Mouse (Mus musculus) midbrain, embryonic 16.5 days (tissue): ENCODE measurements around the gene Wnt1. TPM values are rescaled to one million over a fixed set of nuclear protein-coding genes. Genes with fewer than 3 reads are reported as not detected.

Source experiments
- ATAC-seq: fragments of 200-750 bp; cut with Nextera tagmentation; 2 replicates; pipeline ENCODE4 v1.8.0; 2017; ENCODE audit warnings: moderate TSS enrichment
- H3K27ac ChIP-seq: fragments of 300-500 bp; sonication (generic); 2 replicates; pipeline ENCODE4 v1.5.1; 2014; ENCODE audit warnings: mild to moderate bottlenecking, low read length, mixed read lengths
- H3K27me3 ChIP-seq: fragments of 300-500 bp; sonication (generic); 2 replicates; pipeline ENCODE4 v1.6.1; 2014; ENCODE audit warnings: low read depth, low read length, mixed read lengths; ENCODE audit not compliant: control insufficient read depth, insufficient read depth
- H3K36me3 ChIP-seq: fragments of 300-500 bp; sonication (generic); 2 replicates; pipeline ENCODE4 v1.6.1; 2014; ENCODE audit warnings: mild to moderate bottlenecking, low read length, moderate library complexity, mixed read lengths; ENCODE audit not compliant: control insufficient read depth, insufficient read depth
- H3K4me1 ChIP-seq: fragments of 300-500 bp; sonication (generic); 2 replicates; pipeline ENCODE4 v1.6.1; 2014; ENCODE audit warnings: mild to moderate bottlenecking, low read length, mixed read lengths; ENCODE audit not compliant: control insufficient read depth, insufficient read depth
- H3K4me2 ChIP-seq: fragments of 300-500 bp; sonication (generic); 2 replicates; pipeline ENCODE4 v1.6.1; 2014; ENCODE audit warnings: mild to moderate bottlenecking, low read length, mixed read lengths
- H3K4me3 ChIP-seq: fragments of 300-500 bp; sonication (generic); 2 replicates; pipeline ENCODE4 v1.5.1; 2014; ENCODE audit warnings: low read depth, mild to moderate bottlenecking, low read length, moderate library complexity, mixed read lengths
- H3K9ac ChIP-seq: fragments of 300-500 bp; sonication (generic); 2 replicates; pipeline ENCODE4 v1.6.1; 2014; ENCODE audit warnings: low read depth, low read length, mixed read lengths
- H3K9me3 ChIP-seq: fragments of 300-500 bp; sonication (generic); replicated peaks from 2 replicates; pipeline ENCODE4 v1.6.1; 2014; ENCODE audit warnings: mild to moderate bottlenecking, low read length, mixed read lengths; ENCODE audit not compliant: control insufficient read depth, poor library complexity, severe bottlenecking
- WGBS: fragments of 180-500 bp; shearing (Covaris S2); extraction: QIAGEN DNeasy Blood & Tissue Kit; methylation state at CpG from one replicate; pipeline ENCODE4 v1.1.7; 2014; 5-methylcytosine and 5-hydroxymethylcytosine counted together
- polyA plus RNA-seq: library from polyadenylated mRNA; unstranded; fragments of >200 nt; fragmentation: Nextera tagmentation; extraction: Ambion mirVana; gene quantifications from 2 replicates; pipeline ENCODE4 v1.2.1, GENCODE M21; 2015

Gene Wnt1
- polyA plus RNA-seq, 1 experiment from 2014 or later: 1.3 TPM

GRCm38 (mm10) chr15:98775533-98775932, 14.1 kb upstream of the Wnt1 start:
- H3K4me1 ChIP-seq: peaks cover 12% of the 10 kb centered on the region; the same call in 1 of the 2 replicates
- H3K27me3 ChIP-seq: peaks cover 86% of the 10 kb centered on the region
- H3K36me3 ChIP-seq: no peaks in the 10 kb centered on the region
- H3K9me3 ChIP-seq: no peaks in the 10 kb centered on the region; the same call in 1 of the 2 replicates
- no peak overlapping the region for H3K4me2 ChIP-seq
- no peak overlapping the region for H3K9ac ChIP-seq
- no peak for ATAC-seq
- no peak overlapping the region for H3K27ac ChIP-seq
- H3K4me3 ChIP-seq: no peak overlapping the region
- 4% methylated on average over 5 of the region's 5 CpGs for WGBS

- peaks cover 89% of the 10 kb centered on the region for H3K27me3 ChIP-seq
- H3K36me3 ChIP-seq: no peaks in the 10 kb centered on the region
- under 1% methylated on average over 61 of the region's 62 CpGs for WGBS
- peak overlapping the region; percentile 25 for H3K4me3 ChIP-seq
- H3K4me2 ChIP-seq: peak overlapping the region; percentile 41
- no peak overlapping the region for H3K27ac ChIP-seq
- ATAC-seq: 0 out of 2 replicates have a peak, but pooled peaks have one; percentile 47
- H3K4me1 ChIP-seq: peaks cover 12% of the 10 kb centered on the region; the same call in 1 of the 2 replicates
- H3K9me3 ChIP-seq: no peaks in the 10 kb centered on the region; the same call in 1 of the 2 replicates
- H3K9ac ChIP-seq: peak overlapping the region; percentile 54
Observed at GRCm38 (mm10) chr15:98776280-98777004, 13.2 kb upstream of the Wnt1 start.

DNA sequence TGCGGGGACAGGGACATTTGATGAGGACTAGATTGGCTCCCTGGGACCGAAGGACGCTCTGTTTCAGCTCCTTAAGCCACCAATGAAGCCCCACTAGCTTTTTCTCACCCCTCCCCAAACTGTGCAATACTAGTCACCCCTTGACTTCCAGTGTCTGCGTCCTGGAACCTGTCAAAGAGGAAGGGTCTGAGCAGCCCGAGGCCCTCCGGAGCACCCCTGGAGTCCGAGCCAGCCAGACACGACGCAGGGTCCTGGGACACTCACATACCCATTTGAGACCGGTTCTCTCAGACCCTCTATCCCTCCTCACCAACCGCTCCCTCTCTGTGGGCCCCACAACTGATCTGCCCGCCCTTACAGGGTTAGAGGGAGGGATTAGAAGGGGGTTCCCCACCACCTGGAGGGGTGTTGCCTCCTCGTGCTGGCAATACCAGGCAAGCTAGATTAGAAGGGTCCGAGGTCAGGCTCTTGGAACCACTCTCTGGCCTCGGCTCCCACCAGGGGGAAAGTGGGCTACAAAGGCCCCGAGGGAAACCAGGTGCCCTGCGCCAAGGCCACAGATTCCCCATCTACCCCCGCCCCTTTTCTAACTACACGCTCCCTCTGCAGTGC, 12.5 kb upstream of the Wnt1 start:
- Histone ChIP-seq H3K4me3 (no peak overlapping the region), H3K4me2 (no peak overlapping the region), H3K27ac (no peak overlapping the region)

DNA sequence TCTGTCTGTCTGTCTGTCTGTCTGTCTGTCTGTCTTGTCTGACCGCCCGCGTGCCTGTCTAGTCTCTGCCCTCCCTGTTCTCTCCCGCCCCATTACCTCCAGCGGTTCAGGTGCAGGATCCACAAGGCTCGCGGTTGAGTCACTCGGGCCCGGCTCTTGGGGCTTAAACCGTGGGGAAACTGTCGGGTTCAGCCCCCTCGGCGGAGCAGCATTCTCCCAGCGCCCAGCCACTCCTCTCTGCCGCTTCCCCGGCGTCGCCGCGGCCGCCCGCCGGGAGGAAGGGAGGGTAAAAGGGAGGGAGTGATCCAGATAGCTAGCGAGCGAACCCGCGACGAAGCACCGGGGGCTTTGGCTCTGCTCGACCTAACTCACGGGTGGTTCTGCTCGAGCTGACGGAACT, 11.9 kb upstream of the Wnt1 start, which contains the start of gene Wnt10b:
Gene Wnt10b, minus strand, starts transcription at position 389 of the 400 bp plus-strand sequence.
- WGBS: under 1% methylated on average over 30 of the region's 33 CpGs
- Histone ChIP-seq H3K4me2 (peak within 1 kb of the TSS; percentile 49), H3K4me1 (peaks cover 12% of the 10 kb centered on the region; the same call in 1 of the 2 replicates), H3K27me3 (peaks cover 85% of the 10 kb centered on the region), H3K27ac (no peak within 1 kb of the TSS), H3K9ac (0 out of 2 replicates have a peak within 1 kb of the TSS, but pooled peaks have one; percentile 2), H3K9me3 (no peaks in the 10 kb centered on the region; the same call in 1 of the 2 replicates), H3K36me3 (no peaks in the 10 kb centered on the region), H3K4me3 (peak within 1 kb of the TSS; percentile 17)
- ATAC-seq: no peak

More for the DNA sequence above, 12.5 kb upstream of the Wnt1 start:
- ATAC-seq: no peak
- peaks cover 86% of the 10 kb centered on the region for H3K27me3 ChIP-seq
- 2% methylated on average over 19 of the region's 19 CpGs for WGBS
- no peaks in the 10 kb centered on the region for H3K36me3 ChIP-seq
- H3K4me1 ChIP-seq: peaks cover 12% of the 10 kb centered on the region; the same call in 1 of the 2 replicates
- H3K9ac ChIP-seq: no peak overlapping the region; the same call in 1 of the 2 replicates
- H3K9me3 ChIP-seq: no peaks in the 10 kb centered on the region; the same call in 1 of the 2 replicates

- 2% methylated on average over 25 of the region's 25 CpGs for WGBS
- H3K9ac ChIP-seq: no peak overlapping the region
- no peak for ATAC-seq
- peak overlapping the region; percentile 49 for H3K4me2 ChIP-seq
- H3K9me3 ChIP-seq: no peaks in the 10 kb centered on the region; the same call in 1 of the 2 replicates
- H3K27ac ChIP-seq: no peak overlapping the region
- H3K4me3 ChIP-seq: peak overlapping the region; percentile 17
- H3K4me1 ChIP-seq: peaks cover 12% of the 10 kb centered on the region; the same call in 1 of the 2 replicates
- H3K27me3 ChIP-seq: peaks cover 81% of the 10 kb centered on the region
- no peaks in the 10 kb centered on the region for H3K36me3 ChIP-seq
Observed at GRCm38 (mm10) chr15:98778191-98778770, 11.4 kb upstream of the Wnt1 start.

DNA sequence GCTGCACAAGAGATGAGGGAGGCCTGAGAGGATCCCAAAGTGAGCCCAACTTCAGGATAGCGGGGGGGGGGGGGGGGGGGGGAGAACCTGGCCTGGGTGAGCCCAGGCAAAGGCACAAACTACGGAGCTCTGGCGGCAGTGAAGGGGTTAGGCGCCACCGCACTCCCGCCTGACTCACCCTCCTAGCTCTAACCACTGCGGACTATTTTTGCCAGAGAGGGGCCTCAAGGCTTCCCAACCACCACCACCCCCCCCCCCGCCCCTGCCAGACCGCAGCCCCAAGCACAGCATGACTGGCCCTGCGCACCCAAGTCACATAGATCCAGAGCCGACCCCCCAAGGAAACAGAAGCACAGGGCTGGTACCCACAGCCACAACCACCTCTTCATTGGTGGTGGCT, 10.9 kb upstream of the Wnt1 start:
- peaks cover 77% of the 10 kb centered on the region for H3K27me3 ChIP-seq
- ATAC-seq: no peak
- no peak overlapping the region for H3K27ac ChIP-seq
- H3K4me3 ChIP-seq: no peak overlapping the region
- no peaks in the 10 kb centered on the region for H3K36me3 ChIP-seq
- peaks cover 12% of the 10 kb centered on the region; the same call in 1 of the 2 replicates for H3K4me1 ChIP-seq
- H3K9me3 ChIP-seq: no peaks in the 10 kb centered on the region; the same call in 1 of the 2 replicates
- H3K4me2 ChIP-seq: no peak overlapping the region
- H3K9ac ChIP-seq: no peak overlapping the region
- WGBS: 10% methylated on average over 4 of the region's 11 CpGs

DNA sequence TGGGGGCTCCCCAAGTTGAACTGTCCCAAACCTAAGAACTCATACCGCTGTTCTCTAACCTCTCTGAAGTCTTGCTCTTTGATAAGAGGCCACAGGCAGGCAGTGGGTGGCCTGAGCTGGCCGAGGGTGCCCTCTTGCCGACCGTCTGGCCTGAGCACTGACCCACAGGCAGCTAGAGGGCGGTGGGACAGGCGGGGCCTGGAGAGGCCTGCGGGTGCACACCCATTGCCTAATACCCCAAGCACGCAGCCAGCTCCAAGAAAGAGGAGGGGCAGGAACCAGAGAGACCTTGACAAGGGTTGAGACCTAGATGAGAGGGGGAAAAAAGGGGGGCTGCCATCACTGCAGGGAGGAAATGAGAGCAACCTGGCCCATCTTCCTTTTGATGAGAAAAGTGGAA, 9.6 kb upstream of the Wnt1 start:
- Histone ChIP-seq H3K9me3 (no peaks in the 10 kb centered on the region; the same call in 1 of the 2 replicates), H3K27ac (no peak overlapping the region), H3K4me1 (peaks cover 12% of the 10 kb centered on the region; the same call in 1 of the 2 replicates), H3K4me3 (no peak overlapping the region), H3K9ac (no peak overlapping the region), H3K36me3 (no peaks in the 10 kb centered on the region), H3K27me3 (peaks cover 66% of the 10 kb centered on the region), H3K4me2 (no peak overlapping the region)
- WGBS: under 1% methylated on average over 8 of the region's 8 CpGs
- no peak for ATAC-seq

GRCm38 (mm10) chr15:98780573-98780972, 9.1 kb upstream of the Wnt1 start:
- 4% methylated on average over 13 of the region's 13 CpGs for WGBS

More at GRCm38 (mm10) chr15:98780573-98780972, 9.1 kb upstream of the Wnt1 start:
- ATAC-seq: no peak
- no peaks in the 10 kb centered on the region for H3K36me3 ChIP-seq
- H3K9ac ChIP-seq: no peak overlapping the region
- H3K4me2 ChIP-seq: no peak overlapping the region
- H3K4me3 ChIP-seq: no peak overlapping the region
- H3K27me3 ChIP-seq: peaks cover 61% of the 10 kb centered on the region
- H3K27ac ChIP-seq: no peak overlapping the region
- no peaks in the 10 kb centered on the region; the same call in 1 of the 2 replicates for H3K9me3 ChIP-seq
- peaks cover 12% of the 10 kb centered on the region; the same call in 1 of the 2 replicates for H3K4me1 ChIP-seq
